In the genomic region with DNA sequence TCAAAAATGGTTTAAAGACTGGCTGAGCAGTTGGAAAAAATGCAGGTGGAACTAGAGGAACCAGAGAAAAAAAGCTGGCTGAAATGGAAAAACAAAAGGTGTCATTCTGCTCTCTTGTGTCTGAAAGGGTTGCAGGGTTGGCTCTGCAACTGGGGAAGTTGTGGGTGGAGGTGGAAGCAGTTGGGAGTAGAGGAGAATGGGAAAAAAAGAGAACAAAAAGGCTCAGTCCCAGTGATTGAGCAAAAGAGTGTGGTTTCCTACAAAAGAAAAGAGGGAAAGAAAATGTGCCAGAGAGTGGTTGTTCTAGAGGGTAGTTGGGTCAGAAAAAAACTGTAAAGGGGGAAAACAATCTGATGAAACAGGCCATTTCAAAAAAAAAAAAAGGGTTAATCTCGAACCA, we compare ENCODE assay signal across 24 mouse cellular contexts. TPM values are rescaled to one million over a fixed set of nuclear protein-coding genes. Genes with fewer than 3 reads are reported as not detected.
DNase-seq lines count a peak whose midpoint lies in the region; ATAC-seq and TF ChIP-seq lines count a peak whose summit lies in the region.
"Had no signal": no experiment of that assay in that cellular context is flagged by ENCODE, and none has a peak within 500 bp of the region (broad histone marks: within the 10 kb centered on the region; RNA-seq: fewer than 3 reads in every experiment).

No protein-coding gene starts in this region.

- H3K4me2 ChIP-seq in CH12.LX (ENCODE audit: insufficient read depth, low read depth, poor library complexity, severe bottlenecking), result no peak overlapping the region

- dilution Hi-C loops in CH12.LX (cut with MboI; ENCODE audit: extremely low pct_ligation_motif_present, extremely low pct_unique_long_range_greater_than_20kb, low sequenced_read_pairs), result no loop called here

- H3K9me3 ChIP-seq in heart, embryonic 10.5 days, result no peaks in the 10 kb centered on the region
- H3K9me3 ChIP-seq in CH12.LX (replicated peaks; ENCODE audit: low read length), result no peaks in the 10 kb centered on the region
- H3K9me3 ChIP-seq: G1E had no signal

- H3K4me1 ChIP-seq in heart, embryonic 10.5 days, result no peaks in the 10 kb centered on the region
- peaks cover 0 to 10% of the 10 kb centered on the region in 2 experiments; a peak in 1 of 4 replicates for H3K4me1 ChIP-seq in CH12.LX (ENCODE audit: control insufficient read depth in 1 of 2, insufficient read depth in 2 of 2)

- H3K79me2 ChIP-seq in CH12.LX (replicated peaks; ENCODE audit: control insufficient read depth, extremely low read depth, insufficient read depth, poor library complexity, severe bottlenecking), result no peaks in the 10 kb centered on the region

- intact Hi-C loops in heart, postnatal 10 days (cut with DNase I), result no loop called here
- intact Hi-C loops in left cerebral cortex, postnatal 25 days (cut with DNase I), result no loop called here

- H3K27ac ChIP-seq in heart, embryonic 10.5 days, result no peak overlapping the region
- H3K27ac ChIP-seq in CH12.LX (ENCODE audit: insufficient read depth, low read depth), result no peak overlapping the region

- no peak overlapping the region for H3K9ac ChIP-seq in CH12.LX (ENCODE audit: insufficient read depth, low read depth)

- no peak for TF ChIP-seq POLR2A in CH12.LX (IDR thresholded peaks at IDR 0.05; ENCODE audit: low read depth, low read length)

- no peak overlapping the region for H3K4me3 ChIP-seq in heart, embryonic 10.5 days
- no peak overlapping the region for H3K4me3 ChIP-seq in CH12.LX (replicated peaks in 1 of 3; ENCODE audit: low read depth in 2 of 3, low read length in 2 of 3, poor library complexity in 1 of 3)

- no peak for TF ChIP-seq CTCF in CH12.LX (conservative IDR thresholded peaks at IDR 0.05 in 1 of 2, IDR thresholded peaks at IDR 0.05 in 1 of 2; ENCODE audit: low read depth in 2 of 2, low read length in 2 of 2)

- no peaks in the 10 kb centered on the region for H3K36me3 ChIP-seq in heart, embryonic 10.5 days
- no peaks in the 10 kb centered on the region for H3K36me3 ChIP-seq in CH12.LX (replicated peaks in 1 of 2; ENCODE audit: control insufficient read depth in 1 of 2, insufficient read depth in 1 of 2, low read length in 1 of 2)
- H3K36me3 ChIP-seq: G1E had no signal

- ATAC-seq in granulocyte monocyte progenitor cell, adult 5-6 weeks (replicated peaks; ENCODE audit: poor library complexity, severe bottlenecking), result peak; percentile 72
- ATAC-seq in megakaryocyte progenitor cell, adult 5-6 weeks (replicated peaks; ENCODE audit: poor library complexity), result peak; percentile 54
- ATAC-seq: activated CD4-positive, CD25-positive, alpha-beta regulatory T cell, adult 4 months; CD4-positive, CD25-positive, alpha-beta regulatory T cell, adult 4 months; Patski had no signal

- H3K27me3 ChIP-seq in heart, embryonic 10.5 days (ENCODE audit: insufficient read depth, poor library complexity, severe bottlenecking), result no peaks in the 10 kb centered on the region
- H3K27me3 ChIP-seq in CH12.LX (replicated peaks), result peaks cover 12% of the 10 kb centered on the region

- TF ChIP-seq EP300 in CH12.LX (IDR thresholded peaks at IDR 0.05; ENCODE audit: low read length), result no peak

- 60% methylated on average over 1 of the region's 1 CpGs for WGBS in heart, embryonic 10.5 days

- TF ChIP-seq RAD21 in CH12.LX (IDR thresholded peaks at IDR 0.05; ENCODE audit: low read depth, low read length), result no peak

- in situ Hi-C loops in CH12.LX (cut with MboI; ENCODE audit: low pct_ligation_motif_present, low pct_unique_long_range_greater_than_20kb, low sequenced_read_pairs), result no loop called here

- DNase-seq in heart, embryonic 10.5 days (ENCODE audit: low spot score), result peak; percentile 30
- DNase-seq in heart, postnatal 10 days, result no peak
- no peak for DNase-seq in CH12.LX (ENCODE audit: extremely low read depth)
- DNase-seq in left cerebral cortex, postnatal 25 days (ENCODE audit: low spot score in 2 of 2), result no peak
- no peak for DNase-seq in right cerebral cortex, adult 18-20 months
- no peak for DNase-seq in kidney, postnatal 10 days
- DNase-seq: adrenal gland, adult 2 months; adrenal gland, adult 8-10 months; adrenal gland, postnatal 10 days; adrenal gland, postnatal 14 days; adrenal gland, postnatal 25 days; adrenal gland, postnatal 36 days; B cell, adult 2 months; cerebellum, adult 11 months; cerebellum, adult 11-12 months; cerebellum, adult 18-20 months had no signal

TF ChIP-seq in CH12.LX, 34 proteins besides CTCF, POLR2A, EP300 and RAD21:
- peak; percentile 52 for TF ChIP-seq ZNF384 (IDR thresholded peaks at IDR 0.05; ENCODE audit: low read depth, low read length)
- no peak for TF ChIP-seq ZC3H11A (IDR thresholded peaks at IDR 0.05; ENCODE audit: low read depth, low read length)

RNA-seq across cellular contexts. Expression of a gene that starts 18.5 kb away (rescaled TPM):
- polyA plus RNA-seq in heart, embryonic 10.5 days (2016; fragmentation: Nextera tagmentation; extraction: Ambion mirVana), result 13.1 and 20.9 TPM in 2 replicates
- total RNA-seq in heart, postnatal 10 days (2021), result 1 to 10 TPM; 4.4 to 5.0 TPM
- 5.3 and 5.7 TPM in 2 replicates for total RNA-seq in CH12.LX (2012; rRNA removed)
- 15.0 and 15.4 TPM in 2 replicates for total RNA-seq in CH12.LX (2014; rRNA removed)
- 7.7 and 10.3 TPM in 2 replicates for polyA plus RNA-seq in CH12.LX (2012; ENCODE audit: insufficient read length, low read depth)
- 4.2 and 7.2 TPM in 2 replicates for total RNA-seq in granulocyte monocyte progenitor cell, adult 5-6 weeks (2014; fragmentation: Nextera tagmentation)
- total RNA-seq in granulocyte monocyte progenitor cell, adult 5-6 weeks (2017), result 4.0 and 6.1 TPM in 2 replicates
- 11.8 and 12.4 TPM in 2 replicates for total RNA-seq in megakaryocyte progenitor cell, adult 5-6 weeks (2015)
- total RNA-seq in megakaryocyte progenitor cell, adult 5-6 weeks (2017), result 5.5 and 13.3 TPM in 2 replicates
- 1 to 10 TPM; 4.9 to 5.4 TPM for total RNA-seq in left cerebral cortex, postnatal 25 days (2021)
- polyA plus RNA-seq: CD4-positive, CD25-positive, alpha-beta regulatory T cell, adult 4 months had no signal

RNA-seq across cellular contexts. Expression of a gene that starts 19.2 kb away (rescaled TPM):
- 51.3 and 69.9 TPM in 2 replicates for polyA plus RNA-seq in heart, embryonic 10.5 days (2016; fragmentation: Nextera tagmentation; extraction: Ambion mirVana)
- total RNA-seq in heart, postnatal 10 days (2021), result 10 to 100 TPM; 14.9 to 16.2 TPM
- total RNA-seq in CH12.LX (2012; rRNA removed) (59.5 and 61.0 TPM in 2 replicates), CH12.LX (2014; rRNA removed) (88.0 and 94.3 TPM in 2 replicates)
- 120 and 121 TPM in 2 replicates for polyA plus RNA-seq in CH12.LX (2012; ENCODE audit: insufficient read length, low read depth)
- 91.8 and 97.7 TPM in 2 replicates for total RNA-seq in granulocyte monocyte progenitor cell, adult 5-6 weeks (2014; fragmentation: Nextera tagmentation)
- total RNA-seq in granulocyte monocyte progenitor cell, adult 5-6 weeks (2017), result 132 and 140 TPM in 2 replicates
- 49.4 and 51.4 TPM in 2 replicates for total RNA-seq in megakaryocyte progenitor cell, adult 5-6 weeks (2015)
- total RNA-seq in megakaryocyte progenitor cell, adult 5-6 weeks (2017), result 119 and 166 TPM in 2 replicates
- total RNA-seq in left cerebral cortex, postnatal 25 days (2021), result 10 to 100 TPM; 32.9 to 35.7 TPM

RNA-seq across cellular contexts. Expression of a gene that starts 35.7 kb away (rescaled TPM):
- 4.2 and 5.9 TPM in 2 replicates for polyA plus RNA-seq in heart, embryonic 10.5 days (2016; fragmentation: Nextera tagmentation; extraction: Ambion mirVana)
- total RNA-seq in heart, postnatal 10 days (2021), result 1 to 10 TPM in 1 of 2 experiments, under 1 TPM in 1; 0.99 to 2.0 TPM
- total RNA-seq in CH12.LX (2012; rRNA removed) (not detected in 2 replicates), CH12.LX (2014; rRNA removed) (not detected in 2 replicates)
- polyA plus RNA-seq in CH12.LX (2012; ENCODE audit: insufficient read length, low read depth), result not detected in 2 replicates
- 0.88 and 2.8 TPM in 2 replicates for total RNA-seq in granulocyte monocyte progenitor cell, adult 5-6 weeks (2014; fragmentation: Nextera tagmentation)
- total RNA-seq in granulocyte monocyte progenitor cell, adult 5-6 weeks (2017), result 0.95 TPM in 1 of 2 replicates, not detected in the other
- total RNA-seq in megakaryocyte progenitor cell, adult 5-6 weeks (2015), result 0.59 and 0.77 TPM in 2 replicates
- 2.0 and 4.2 TPM in 2 replicates for total RNA-seq in megakaryocyte progenitor cell, adult 5-6 weeks (2017)
- total RNA-seq in left cerebral cortex, postnatal 25 days (2021), result not detected
- total RNA-seq: ES-E14 had no signal
- polyA plus RNA-seq: activated CD4-positive, CD25-positive, alpha-beta regulatory T cell, adult 4 months; C2C12; CD4-positive, CD25-positive, alpha-beta regulatory T cell, adult 4 months; Patski had no signal
